Mouse (Mus musculus) bone marrow macrophage, adult 2 months (primary cell): Measurements from ENCODE around the gene Olfr51.

Experiments used
- CTCF ChIP-seq: IDR thresholded peaks from 2 replicates; pipeline ENCODE4 v1.5.1; 2012; ENCODE audit warnings: low read depth, mild to moderate bottlenecking, low read length, moderate library complexity
- POLR2A ChIP-seq: IDR thresholded peaks from 2 replicates; pipeline ENCODE4 v1.6.1; 2012; ENCODE audit warnings: mild to moderate bottlenecking, low read depth, low read length, borderline replicate concordance

- TF ChIP-seq CTCF (no peak), POLR2A (no peak)
Measured at GRCm38 (mm10) chr11:51053230-51053629, 49.8 kb downstream of the Olfr51 start.
